Mouse (Mus musculus): ENCODE data around the gene Scrn3.

- TF ChIP-seq CHD2 (IDR thresholded peaks at IDR 0.05; ENCODE audit: low read depth, low read length), result no peak
- TF ChIP-seq ZC3H11A (IDR thresholded peaks at IDR 0.05; ENCODE audit: borderline replicate concordance, low read depth, low read length), result no peak
- TF ChIP-seq ZNF384 (IDR thresholded peaks at IDR 0.05; ENCODE audit: low read depth, low read length), result no peak
- TF ChIP-seq MAFK (IDR thresholded peaks at IDR 0.05; ENCODE audit: insufficient read depth, low read depth, low read length), result no peak
These were observed 47.7 kb upstream of the Scrn3 start for GRCm38 (mm10) chr2:73264611-73265195.

Measured in ES-E14 (cell line).